Mouse (Mus musculus): ENCODE measurements around the gene Pdzd8. TPM values are rescaled to one million over a fixed set of nuclear protein-coding genes. Genes with fewer than 3 reads are reported as not detected.

Gene Pdzd8
- 48.7 and 59.1 TPM in 2 replicates for total RNA-seq (2017)

GRCm38 (mm10) chr19:59345658-59346283 lies at the start of gene Pdzd8:
TSS of gene Pdzd8 (minus strand) at chr19:59345780.
- peak; percentile 27 for ATAC-seq (replicated peaks; ENCODE audit: low read depth, poor library complexity, severe bottlenecking)

GRCm38 (mm10) chr19:59393777-59394441 lies 48.3 kb upstream of the Pdzd8 start:
- no peak for ATAC-seq (replicated peaks; ENCODE audit: low read depth, poor library complexity, severe bottlenecking)

- peak; percentile 89 for ATAC-seq (replicated peaks; ENCODE audit: low read depth, poor library complexity, severe bottlenecking)
Measured at GRCm38 (mm10) chr19:59388847-59389606, 43.4 kb upstream of the Pdzd8 start.

GRCm38 (mm10) chr19:59388399-59388798 lies 42.8 kb upstream of the Pdzd8 start:
- no peak for ATAC-seq (replicated peaks; ENCODE audit: low read depth, poor library complexity, severe bottlenecking)

GRCm38 (mm10) chr19:59387178-59387577 lies 41.6 kb upstream of the Pdzd8 start:
- ATAC-seq (replicated peaks; ENCODE audit: low read depth, poor library complexity, severe bottlenecking) = peak; percentile 37; the same call in 1 of the 2 replicates

- no peak for ATAC-seq (replicated peaks; ENCODE audit: low read depth, poor library complexity, severe bottlenecking)
Measured at GRCm38 (mm10) chr19:59384582-59385495, 39.3 kb upstream of the Pdzd8 start.

GRCm38 (mm10) chr19:59382416-59382917 lies 36.9 kb upstream of the Pdzd8 start:
- ATAC-seq (replicated peaks; ENCODE audit: low read depth, poor library complexity, severe bottlenecking) = no peak

GRCm38 (mm10) chr19:59379995-59380394 lies 34.4 kb upstream of the Pdzd8 start:
- no peak for ATAC-seq (replicated peaks; ENCODE audit: low read depth, poor library complexity, severe bottlenecking)

GRCm38 (mm10) chr19:59376481-59376880 lies 30.9 kb upstream of the Pdzd8 start:
- ATAC-seq (replicated peaks; ENCODE audit: low read depth, poor library complexity, severe bottlenecking) = peak; percentile 37; the same call in 1 of the 2 replicates

GRCm38 (mm10) chr19:59374940-59375339 lies 29.4 kb upstream of the Pdzd8 start:
- ATAC-seq (replicated peaks; ENCODE audit: low read depth, poor library complexity, severe bottlenecking) = peak; percentile 59

- ATAC-seq (replicated peaks; ENCODE audit: low read depth, poor library complexity, severe bottlenecking) = peak; percentile 76
Measured at GRCm38 (mm10) chr19:59372928-59373327, 27.3 kb upstream of the Pdzd8 start.

- no peak for ATAC-seq (replicated peaks; ENCODE audit: low read depth, poor library complexity, severe bottlenecking)
Measured at GRCm38 (mm10) chr19:59371016-59371415, 25.4 kb upstream of the Pdzd8 start.

- no peak for ATAC-seq (replicated peaks; ENCODE audit: low read depth, poor library complexity, severe bottlenecking)
Measured at GRCm38 (mm10) chr19:59367892-59368291, 22.3 kb upstream of the Pdzd8 start.

GRCm38 (mm10) chr19:59366724-59367123 lies 21.1 kb upstream of the Pdzd8 start:
- ATAC-seq (replicated peaks; ENCODE audit: low read depth, poor library complexity, severe bottlenecking) = no peak

GRCm38 (mm10) chr19:59363666-59364065 lies 18.1 kb upstream of the Pdzd8 start:
- ATAC-seq (replicated peaks; ENCODE audit: low read depth, poor library complexity, severe bottlenecking) = no peak

GRCm38 (mm10) chr19:59362646-59363045 lies 17.1 kb upstream of the Pdzd8 start:
- ATAC-seq (replicated peaks; ENCODE audit: low read depth, poor library complexity, severe bottlenecking) = no peak

GRCm38 (mm10) chr19:59360486-59360896 lies 14.9 kb upstream of the Pdzd8 start:
- ATAC-seq (replicated peaks; ENCODE audit: low read depth, poor library complexity, severe bottlenecking) = peak; percentile 77

GRCm38 (mm10) chr19:59359202-59359601 lies 13.6 kb upstream of the Pdzd8 start:
- ATAC-seq (replicated peaks; ENCODE audit: low read depth, poor library complexity, severe bottlenecking) = peak; percentile 23; the same call in 1 of the 2 replicates

- no peak for ATAC-seq (replicated peaks; ENCODE audit: low read depth, poor library complexity, severe bottlenecking)
Measured at GRCm38 (mm10) chr19:59357878-59358277, 12.3 kb upstream of the Pdzd8 start.
